In genomic region chr11:119085279-119086062, GRCm38 (mm10) we compare ENCODE assay signal across 8 mouse cellular contexts. TPM values are rescaled to one million over a fixed set of nuclear protein-coding genes. Genes with fewer than 3 reads are reported as not detected.
DNase-seq lines count a peak whose midpoint lies in the region; ATAC-seq and TF ChIP-seq lines count a peak whose summit lies in the region.

No protein-coding gene starts in this region.

- WGBS in embryonic facial prominence, embryonic 10.5 days, result under 1% methylated on average over 66 of the region's 66 CpGs
- under 1% methylated on average over 63 of the region's 66 CpGs for WGBS in heart, embryonic 10.5 days
- WGBS in kidney, embryonic 14.5 days, result under 1% methylated on average over 49 of the region's 66 CpGs
- under 1% methylated on average over 63 of the region's 66 CpGs for WGBS in midbrain, postnatal 0 days
- under 1% methylated on average over 56 of the region's 66 CpGs for WGBS in stomach, postnatal 0 days

- H3K36me3 ChIP-seq in embryonic facial prominence, embryonic 10.5 days (replicated peaks), result peaks cover 13% of the 10 kb centered on the region; the same call in 1 of the 2 replicates
- peaks cover 24% of the 10 kb centered on the region for H3K36me3 ChIP-seq in heart, embryonic 10.5 days
- H3K36me3 ChIP-seq in kidney, embryonic 14.5 days (ENCODE audit: control insufficient read depth, insufficient read depth, low read length), result peaks cover 20% of the 10 kb centered on the region
- H3K36me3 ChIP-seq in midbrain, postnatal 0 days (ENCODE audit: insufficient read depth, low read length), result peaks cover 18% of the 10 kb centered on the region
- peaks cover 13% of the 10 kb centered on the region for H3K36me3 ChIP-seq in stomach, postnatal 0 days (ENCODE audit: control insufficient read depth, insufficient read depth, low read length)

- DNase-seq in 3134 (ENCODE audit: extremely low read depth, insufficient read length, low spot score), result peak; percentile 77
- DNase-seq in adrenal gland, adult 2 months, result peak; percentile 90
- DNase-seq in embryonic facial prominence, embryonic 10.5 days (ENCODE audit: low spot score), result peak; percentile 85
- peak; percentile 88 for DNase-seq in heart, embryonic 10.5 days (ENCODE audit: low spot score)
- DNase-seq in liver, result peak; percentile 65
- DNase-seq in midbrain, postnatal 0 days (ENCODE audit: low spot score), result peak; percentile 78
- peak; percentile 84 for DNase-seq in stomach, postnatal 0 days (ENCODE audit: low spot score)

- no peak for TF ChIP-seq EP300 in stomach, postnatal 0 days (optimal IDR thresholded peaks at IDR 0.05)

- H3K27me3 ChIP-seq in embryonic facial prominence, embryonic 10.5 days (replicated peaks; ENCODE audit: low read depth, poor library complexity, severe bottlenecking), result peaks cover 90% of the 10 kb centered on the region
- peaks cover 86% of the 10 kb centered on the region for H3K27me3 ChIP-seq in heart, embryonic 10.5 days (ENCODE audit: insufficient read depth, poor library complexity, severe bottlenecking)
- peaks cover 62% of the 10 kb centered on the region for H3K27me3 ChIP-seq in kidney, embryonic 14.5 days (ENCODE audit: control insufficient read depth, insufficient read depth, low read length)
- peaks cover 11% of the 10 kb centered on the region; the same call in 1 of the 2 replicates for H3K27me3 ChIP-seq in midbrain, postnatal 0 days (ENCODE audit: insufficient read depth, low read length)
- no peaks in the 10 kb centered on the region; the same call in 1 of the 2 replicates for H3K27me3 ChIP-seq in stomach, postnatal 0 days (ENCODE audit: control insufficient read depth, insufficient read depth, low read length)

- peaks cover 91% of the 10 kb centered on the region for H3K4me1 ChIP-seq in embryonic facial prominence, embryonic 10.5 days
- H3K4me1 ChIP-seq in heart, embryonic 10.5 days, result peaks cover 86% of the 10 kb centered on the region
- peaks cover 53% of the 10 kb centered on the region for H3K4me1 ChIP-seq in kidney, embryonic 14.5 days (ENCODE audit: control insufficient read depth, insufficient read depth, low read length)
- peaks cover 37% of the 10 kb centered on the region for H3K4me1 ChIP-seq in midbrain, postnatal 0 days (ENCODE audit: insufficient read depth, low read length)
- H3K4me1 ChIP-seq in stomach, postnatal 0 days (replicated peaks; ENCODE audit: control insufficient read depth, insufficient read depth), result peaks cover 22% of the 10 kb centered on the region

- peak overlapping the region; percentile 95 for H3K27ac ChIP-seq in embryonic facial prominence, embryonic 10.5 days (replicated peaks)
- peak overlapping the region; percentile 91 for H3K27ac ChIP-seq in heart, embryonic 10.5 days
- peak overlapping the region; percentile 99 for H3K27ac ChIP-seq in kidney, embryonic 14.5 days (ENCODE audit: low read depth, low read length)
- peak overlapping the region; percentile 98 for H3K27ac ChIP-seq in midbrain, postnatal 0 days (ENCODE audit: low read depth, low read length)
- H3K27ac ChIP-seq in stomach, postnatal 0 days (replicated peaks), result peak overlapping the region; percentile 99

- ATAC-seq in kidney, embryonic 14.5 days (ENCODE audit: low FRiP score, low TSS enrichment), result peak; percentile 55
- ATAC-seq in midbrain, postnatal 0 days (ENCODE audit: low FRiP score), result peak; percentile 61
- peak; percentile 49 for ATAC-seq in stomach, postnatal 0 days (ENCODE audit: low FRiP score, low TSS enrichment)

- H3K4me2 ChIP-seq in kidney, embryonic 14.5 days (replicated peaks; ENCODE audit: low read depth, low read length), result peak overlapping the region; percentile 68
- H3K4me2 ChIP-seq in midbrain, postnatal 0 days (ENCODE audit: low read depth, low read length, poor library complexity, severe bottlenecking), result peak overlapping the region; percentile 98
- peak overlapping the region; percentile 79 for H3K4me2 ChIP-seq in stomach, postnatal 0 days (replicated peaks; ENCODE audit: low read depth)

- H3K9me3 ChIP-seq in embryonic facial prominence, embryonic 10.5 days, result no peaks in the 10 kb centered on the region
- no peaks in the 10 kb centered on the region for H3K9me3 ChIP-seq in heart, embryonic 10.5 days
- no peaks in the 10 kb centered on the region for H3K9me3 ChIP-seq in kidney, embryonic 14.5 days (ENCODE audit: control insufficient read depth, low read length)
- H3K9me3 ChIP-seq in midbrain, postnatal 0 days (ENCODE audit: low read length), result no peaks in the 10 kb centered on the region
- H3K9me3 ChIP-seq in stomach, postnatal 0 days (ENCODE audit: control insufficient read depth, low read length), result no peaks in the 10 kb centered on the region

- H3K4me3 ChIP-seq in embryonic facial prominence, embryonic 10.5 days, result peak overlapping the region; percentile 79
- peak overlapping the region; percentile 71 for H3K4me3 ChIP-seq in heart, embryonic 10.5 days
- H3K4me3 ChIP-seq in kidney, embryonic 14.5 days (ENCODE audit: low read length), result peak overlapping the region; percentile 89
- H3K4me3 ChIP-seq in midbrain, postnatal 0 days (ENCODE audit: low read depth, low read length), result peak overlapping the region; percentile 93
- peak overlapping the region; percentile 93 for H3K4me3 ChIP-seq in stomach, postnatal 0 days (ENCODE audit: low read depth, low read length)

- TF ChIP-seq CTCF in midbrain, postnatal 0 days (IDR thresholded peaks at IDR 0.05), result peak; percentile 10; the same call in 1 of the 2 replicates
- TF ChIP-seq CTCF in stomach, postnatal 0 days (IDR thresholded peaks at IDR 0.05; ENCODE audit: low read depth), result no peak

- H3K9ac ChIP-seq in kidney, embryonic 14.5 days (ENCODE audit: low read depth, low read length), result peak overlapping the region; percentile 91
- H3K9ac ChIP-seq in midbrain, postnatal 0 days (replicated peaks; ENCODE audit: low read length, poor library complexity, severe bottlenecking), result peak overlapping the region; percentile 92
- H3K9ac ChIP-seq in stomach, postnatal 0 days (ENCODE audit: low read length), result peak overlapping the region; percentile 92

RNA-seq across cellular contexts. Expression of gene Cbx4, which starts 0.6 kb away (rescaled TPM):
- 100 to 1,000 TPM; 144 to 197 TPM for total RNA-seq in adrenal gland, adult 2 months (2021)
- 89.0 and 127 TPM in 2 replicates for polyA plus RNA-seq in adrenal gland, adult 2 months (2012; rRNA removed)
- polyA plus RNA-seq in embryonic facial prominence, embryonic 10.5 days (2016; fragmentation: Nextera tagmentation; extraction: Ambion mirVana), result 4.7 and 5.2 TPM in 2 replicates
- 8.9 and 9.0 TPM in 2 replicates for polyA plus RNA-seq in heart, embryonic 10.5 days (2016; fragmentation: Nextera tagmentation; extraction: Ambion mirVana)
- 4.9 and 8.3 TPM in 2 replicates for polyA plus RNA-seq in kidney, embryonic 14.5 days (2014; fragmentation: Nextera tagmentation; extraction: Ambion mirVana)
- 48.6 and 53.4 TPM in 2 replicates for total RNA-seq in midbrain, postnatal 0 days (2014; rRNA removed)
- polyA plus RNA-seq in midbrain, postnatal 0 days (2015; fragmentation: Nextera tagmentation; extraction: Ambion mirVana), result 30.5 TPM in 2 replicates
- polyA plus RNA-seq in stomach, postnatal 0 days (2015; fragmentation: Nextera tagmentation; extraction: Ambion mirVana), result 9.6 and 11.2 TPM in 2 replicates

RNA-seq across cellular contexts. Expression of gene Cbx8, which starts 44.7 kb away (rescaled TPM):
- total RNA-seq in adrenal gland, adult 2 months (2021), result 10 to 100 TPM; 16.3 to 22.9 TPM
- polyA plus RNA-seq in adrenal gland, adult 2 months (2012; rRNA removed), result 11.3 and 12.2 TPM in 2 replicates
- 11.6 and 12.4 TPM in 2 replicates for polyA plus RNA-seq in embryonic facial prominence, embryonic 10.5 days (2016; fragmentation: Nextera tagmentation; extraction: Ambion mirVana)
- 9.1 and 9.7 TPM in 2 replicates for polyA plus RNA-seq in heart, embryonic 10.5 days (2016; fragmentation: Nextera tagmentation; extraction: Ambion mirVana)
- polyA plus RNA-seq in kidney, embryonic 14.5 days (2014; fragmentation: Nextera tagmentation; extraction: Ambion mirVana), result 7.8 and 10.9 TPM in 2 replicates
- 14.9 and 15.5 TPM in 2 replicates for total RNA-seq in midbrain, postnatal 0 days (2014; rRNA removed)
- polyA plus RNA-seq in midbrain, postnatal 0 days (2015; fragmentation: Nextera tagmentation; extraction: Ambion mirVana), result 6.8 and 7.6 TPM in 2 replicates
- 4.6 and 5.1 TPM in 2 replicates for polyA plus RNA-seq in stomach, postnatal 0 days (2015; fragmentation: Nextera tagmentation; extraction: Ambion mirVana)

Comparison
In these comparisons a context has a peak if more than half of its experiments do, and no peak if none do; other contexts are left out.
1. Peak in every context shown above with its lines: DNase-seq, ATAC-seq, H3K4me3 ChIP-seq and H3K27ac ChIP-seq.